Mouse (Mus musculus): ENCODE measurements around the gene Tmem79.
A peak's percentile ranks its signal among the peaks of the same experiment; 100 is the strongest.

GRCm38 (mm10) chr3:88331282-88331681, 4.7 kb downstream of the Tmem79 start:
- peak; percentile 91 for TF ChIP-seq CTCF (IDR thresholded peaks at IDR 0.05; ENCODE audit: low read depth)
- no peak for TF ChIP-seq EP300 (IDR thresholded peaks at IDR 0.05; ENCODE audit: low read depth)

Data from liver, embryonic 14.5 days (tissue).